Mouse (Mus musculus): ENCODE measurements around the gene Faah.

GRCm38 (mm10) chr4:116057559-116057958 is 39.8 kb upstream of the Faah start:
- no peak for TF ChIP-seq CTCF (IDR thresholded peaks at IDR 0.05; ENCODE audit: low read depth, low read length)
- no peak for TF ChIP-seq POLR2AphosphoS5 (IDR thresholded peaks at IDR 0.05; ENCODE audit: insufficient replicate concordance, low read depth, low read length)
- TF ChIP-seq TAL1 (conservative IDR thresholded peaks at IDR 0.05; ENCODE audit: low read depth, low read length), result no peak

Measured in G1E (cell line).